Mouse (Mus musculus): ENCODE measurements at regions not wholly inside any gene's neighbourhood (a gene's known extent, or its start where the extent isn't known, plus 50 kb on each side); places are given as distances from the start of the nearest gene placed in this dataset.
A peak's percentile ranks its signal among the peaks of the same experiment; 100 is the strongest.

DNA sequence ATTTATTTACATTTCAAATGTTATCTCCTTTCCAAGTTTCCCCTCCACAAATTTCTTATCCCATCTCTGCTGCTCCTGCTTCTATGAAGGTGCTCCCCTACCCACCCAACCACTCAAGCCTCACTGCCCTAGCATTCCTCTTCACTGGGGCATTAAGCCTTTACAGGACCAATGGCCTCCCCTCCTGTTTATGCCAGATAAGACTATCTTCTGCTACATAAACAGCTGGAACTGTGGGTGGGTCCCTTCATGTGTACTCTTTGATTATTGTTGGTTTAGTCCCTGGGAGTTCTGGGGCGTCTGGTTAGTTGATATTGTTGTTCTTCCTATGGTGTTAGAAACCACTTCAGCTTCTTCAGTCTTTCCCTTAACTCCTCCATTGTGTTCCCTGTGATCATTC lies 1164.1 kb upstream of the Got2 start:
- DNase-seq (ENCODE audit: low spot score in 2 of 2): no peak

- DNase-seq (ENCODE audit: low spot score in 2 of 2): no peak
These were observed 1151.4 kb upstream of the Got2 start for GRCm38 (mm10) chr8:97039778-97040177.

- DNase-seq (ENCODE audit: low spot score in 2 of 2): no peak
These were observed 1150.5 kb upstream of the Got2 start for GRCm38 (mm10) chr8:97038854-97039253.

DNA sequence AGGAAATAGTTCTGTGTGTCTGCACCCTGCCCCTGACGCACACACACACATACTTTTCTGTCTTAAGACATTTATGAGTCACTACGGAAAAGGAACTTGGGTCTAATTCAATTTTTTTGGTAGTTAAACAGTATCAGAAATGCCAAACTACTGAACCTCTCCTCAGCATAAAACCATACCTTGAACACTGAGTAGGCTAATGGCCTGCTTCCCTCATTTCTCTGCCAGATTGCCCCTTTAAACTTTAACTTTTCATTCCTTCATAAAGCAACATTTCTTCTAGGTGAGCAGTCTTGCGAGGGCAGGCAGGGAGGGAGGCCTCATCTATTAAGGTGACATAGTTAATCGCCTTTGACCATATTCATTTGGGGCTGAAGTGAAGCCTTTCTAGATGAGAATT lies 1143.8 kb upstream of the Got2 start:
- DNase-seq (ENCODE audit: low spot score in 2 of 2): no peak

DNA sequence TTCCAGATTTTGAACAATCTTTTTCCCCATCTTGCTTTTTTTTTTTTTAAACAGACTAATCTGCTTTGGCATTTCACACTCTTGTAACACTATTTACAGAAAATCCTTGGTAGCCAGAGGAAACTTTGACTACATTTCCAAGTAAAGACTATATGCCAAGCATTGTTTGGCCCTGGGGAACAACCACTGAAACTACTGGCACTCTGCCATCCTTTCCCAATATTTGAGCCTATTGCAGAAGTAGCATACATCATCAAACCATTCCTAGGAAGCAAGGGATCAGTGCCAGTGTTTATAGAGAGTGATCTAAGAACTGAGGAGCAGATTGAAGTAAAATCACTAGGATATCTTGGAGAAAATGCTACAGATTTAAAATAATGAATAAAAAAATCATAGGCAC lies 1127.2 kb upstream of the Got2 start:
- DNase-seq (ENCODE audit: low spot score in 2 of 2): no peak

- DNase-seq (ENCODE audit: low spot score in 2 of 2): peak; percentile 8
These were observed 1115.8 kb upstream of the Got2 start for GRCm38 (mm10) chr8:97004131-97004530.

- no peak for DNase-seq (ENCODE audit: low spot score in 2 of 2)
These were observed 1094.8 kb upstream of the Got2 start for GRCm38 (mm10) chr8:96983103-96983502.
